In genomic region chr1:113210095-113210494, GRCm38 (mm10) we compare ENCODE assay signal across 14 mouse cellular contexts.
"Had no signal": no experiment of that assay in that cellular context is flagged by ENCODE, and none has a peak within 500 bp of the region (broad histone marks: within the 10 kb centered on the region; RNA-seq: fewer than 3 reads in every experiment).

No protein-coding gene starts in this region.

- H3K9me3 ChIP-seq: neural tube, embryonic 12.5 days; neural tube, embryonic 13.5 days; neural tube, embryonic 15.5 days had no signal

- H3K4me3 ChIP-seq: neural tube, embryonic 12.5 days; neural tube, embryonic 13.5 days; neural tube, embryonic 15.5 days had no signal

- H3K4me2 ChIP-seq: neural tube, embryonic 12.5 days; neural tube, embryonic 13.5 days; neural tube, embryonic 15.5 days had no signal

- H3K4me1 ChIP-seq: neural tube, embryonic 12.5 days; neural tube, embryonic 13.5 days; neural tube, embryonic 15.5 days had no signal

- H3K36me3 ChIP-seq: neural tube, embryonic 12.5 days; neural tube, embryonic 13.5 days; neural tube, embryonic 15.5 days had no signal

- DNase-seq: retina, postnatal 1 day; right cerebral cortex, adult 18-20 months; right cerebral cortex, postnatal 14 days; right cerebral cortex, postnatal 25 days; right cerebral cortex, postnatal 4 days; spleen, adult 18-20 months; thymus, adult 18-20 months; thymus, adult 2 months; thymus, postnatal 14 days; thymus, postnatal 25 days; thymus, postnatal 4 days had no signal

- H3K9ac ChIP-seq: neural tube, embryonic 12.5 days; neural tube, embryonic 13.5 days; neural tube, embryonic 15.5 days had no signal

- H3K27me3 ChIP-seq: neural tube, embryonic 12.5 days; neural tube, embryonic 13.5 days; neural tube, embryonic 15.5 days had no signal

- H3K27ac ChIP-seq: neural tube, embryonic 12.5 days; neural tube, embryonic 13.5 days; neural tube, embryonic 15.5 days had no signal
